Mouse (Mus musculus): ENCODE results near the gene Tctex1d1. TPM values are rescaled to one million over a fixed set of nuclear protein-coding genes. Genes with fewer than 3 reads are reported as not detected.

Gene Tctex1d1
- total RNA-seq (2023): 0.62 TPM

GRCm38 (mm10) chr4:102978440-102978839, at the start of gene Tctex1d1:
Tctex1d1 (plus strand) TSS chr4:102978606.

DNA sequence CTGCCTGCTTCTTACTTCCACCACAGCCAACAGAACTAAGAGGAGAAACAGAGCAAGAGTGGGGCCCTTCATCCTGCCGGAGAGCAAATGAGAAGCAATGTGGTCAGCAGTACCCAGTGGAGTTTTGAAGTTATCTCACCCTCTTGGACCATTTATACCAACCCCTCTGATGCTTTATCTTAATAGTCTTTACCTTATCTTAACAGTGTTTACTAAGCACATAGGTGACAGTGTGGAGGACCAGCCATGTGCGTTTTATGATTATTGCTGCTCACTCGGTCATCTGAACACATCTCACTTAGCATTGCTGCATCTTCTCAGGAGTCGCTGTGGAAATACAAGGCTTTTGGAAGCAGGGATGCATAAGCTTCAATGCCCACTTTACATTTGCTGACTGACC, 48.2 kb downstream of the Tctex1d1 start, which contains the start of gene Insl5:
TSS of gene Insl5 (minus strand) at position 222 of the 400 bp plus-strand sequence.

Other genes starting within 250 kb of the Tctex1d1 start
- gene Sgip1, start 237.3 kb upstream of the Tctex1d1 start, total RNA-seq (2023): 1.7 TPM
- gene Insl5, start 48.2 kb downstream of the Tctex1d1 start, total RNA-seq (2023): not detected
- 136 TPM for gene Mier1, start 135.8 kb downstream of the Tctex1d1 start, total RNA-seq (2023)
- 8.9 TPM for gene Wdr78, start 135.9 kb downstream of the Tctex1d1 start, total RNA-seq (2023)
- gene Slc35d1, start 236.6 kb downstream of the Tctex1d1 start, total RNA-seq (2023): 38.0 TPM

All from CD4-positive naive resting alpha-beta T cell, adult 76 days (primary cell).